Comparison of ENCODE assay signal across 8 mouse cellular contexts in the genomic region with DNA sequence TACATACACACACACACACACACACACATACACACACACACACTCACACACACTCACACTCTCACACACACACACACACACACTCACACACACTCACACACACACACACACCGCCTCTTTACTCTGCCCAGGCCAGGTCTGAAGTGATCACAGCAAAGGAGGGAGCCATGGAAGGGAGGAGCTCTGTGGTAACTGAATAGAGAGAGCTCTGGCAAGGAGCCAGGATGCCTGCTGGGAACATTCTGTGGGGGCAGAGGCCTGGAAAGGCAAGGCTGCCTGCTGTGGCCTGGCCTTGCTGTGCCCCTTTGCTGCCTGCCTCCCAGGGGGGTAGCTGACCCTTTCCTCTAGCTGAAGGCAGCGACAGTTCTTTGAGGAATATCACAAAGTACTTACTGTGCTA. TPM values are rescaled to one million over a fixed set of nuclear protein-coding genes. Genes with fewer than 3 reads are reported as not detected.
A peak's percentile ranks its signal among the peaks of the same experiment; 100 is the strongest.
DNase-seq lines count a peak whose midpoint lies in the region; ATAC-seq and TF ChIP-seq lines count a peak whose summit lies in the region.

No protein-coding gene starts in this region.

- no peak overlapping the region for H3K4me2 ChIP-seq in intestine, embryonic 14.5 days (ENCODE audit: low read length)

- H3K36me3 ChIP-seq in MEL (ENCODE audit: control insufficient read depth in 1 of 2, insufficient read depth in 2 of 2, low read length in 2 of 2), result peaks cover 0 to 5% of the 10 kb centered on the region in 2 experiments; a peak in 2 of 4 replicates
- no peaks in the 10 kb centered on the region for H3K36me3 ChIP-seq in intestine, embryonic 14.5 days (ENCODE audit: control insufficient read depth, insufficient read depth, low read length)

- H3K9me3 ChIP-seq in MEL (replicated peaks; ENCODE audit: insufficient read depth, low read length), result no peaks in the 10 kb centered on the region
- no peaks in the 10 kb centered on the region for H3K9me3 ChIP-seq in intestine, embryonic 14.5 days (ENCODE audit: control insufficient read depth, low read length)

- 31% methylated on average over 2 of the region's 2 CpGs for WGBS in intestine, embryonic 14.5 days

- no peak for TF ChIP-seq CTCF in MEL (IDR thresholded peaks at IDR 0.05 in 2 of 3, conservative IDR thresholded peaks at IDR 0.05 in 1 of 3; ENCODE audit: control insufficient read depth in 1 of 3, insufficient read depth in 1 of 3, low read depth in 2 of 3, low read length in 3 of 3, poor library complexity in 1 of 3, severe bottlenecking in 1 of 3)

- peak; percentile 55; the same call in 1 of the 2 replicates for ATAC-seq in frontal cortex, adult (ENCODE audit: low TSS enrichment)
- 0 out of 2 replicates have a peak, but pooled peaks have one; percentile 56 for ATAC-seq in intestine, embryonic 14.5 days (replicated peaks; ENCODE audit: low FRiP score, low TSS enrichment, low read depth)
- ATAC-seq in megakaryocyte progenitor cell, adult 5-6 weeks (replicated peaks; ENCODE audit: poor library complexity), result peak; percentile 60

- peak overlapping the region; percentile 32 for H3K9ac ChIP-seq in MEL (ENCODE audit: control insufficient read depth, low read depth, low read length, poor library complexity, severe bottlenecking)
- no peak overlapping the region for H3K9ac ChIP-seq in intestine, embryonic 14.5 days (ENCODE audit: low read length)

- H3K4me3 ChIP-seq in MEL (ENCODE audit: control insufficient read depth in 1 of 2, insufficient read depth in 1 of 2, low read depth in 2 of 2, low read length in 2 of 2), result no peak overlapping the region
- no peak overlapping the region for H3K4me3 ChIP-seq in intestine, embryonic 14.5 days (ENCODE audit: low read depth, low read length)

- no peak for TF ChIP-seq POLR2A in MEL (IDR thresholded peaks at IDR 0.05; ENCODE audit: control insufficient read depth in 1 of 2, insufficient read depth in 1 of 2, low read depth in 1 of 2, low read length in 2 of 2, poor library complexity in 1 of 2)

- H3K27ac ChIP-seq in MEL (ENCODE audit: control insufficient read depth, low read depth, low read length), result no peak overlapping the region
- peak overlapping the region; percentile 17; the same call in 1 of the 2 replicates for H3K27ac ChIP-seq in intestine, embryonic 14.5 days (ENCODE audit: low read depth)

- TF ChIP-seq RAD21 in MEL (IDR thresholded peaks at IDR 0.05; ENCODE audit: low read depth, low read length), result no peak

- H3K4me1 ChIP-seq in MEL (ENCODE audit: control insufficient read depth in 1 of 2, insufficient read depth in 2 of 2, low read length in 2 of 2), result peaks cover 6 to 11% of the 10 kb centered on the region in 2 experiments
- peaks cover 6% of the 10 kb centered on the region for H3K4me1 ChIP-seq in intestine, embryonic 14.5 days (replicated peaks; ENCODE audit: control insufficient read depth, insufficient read depth, low read length)

- H3K79me2 ChIP-seq in MEL (ENCODE audit: control insufficient read depth, insufficient read depth, low read length, poor library complexity), result no peaks in the 10 kb centered on the region

- TF ChIP-seq EP300 in MEL (IDR thresholded peaks at IDR 0.05; ENCODE audit: low read depth in 1 of 2, low read length in 2 of 2), result no peak

- DNase-seq in MEL (ENCODE audit: low read depth, low spot score), result peak; percentile 81
- peak; percentile 81 for DNase-seq in brain, adult 2 months (ENCODE audit: low read depth, low spot score)
- DNase-seq in intestine, embryonic 14.5 days (ENCODE audit: low spot score), result peak; percentile 80
- DNase-seq in left cerebral cortex, adult 18-20 months (ENCODE audit: low spot score in 2 of 2), result peak; percentile 54 to 62
- peak; percentile 48 for DNase-seq in right cerebral cortex, postnatal 25 days
- DNase-seq in thymus, postnatal 4 days, result no peak

- H3K27me3 ChIP-seq in MEL (ENCODE audit: control insufficient read depth in 1 of 2, insufficient read depth in 2 of 2, low read length in 2 of 2), result no peaks in the 10 kb centered on the region
- no peaks in the 10 kb centered on the region for H3K27me3 ChIP-seq in intestine, embryonic 14.5 days (replicated peaks; ENCODE audit: control insufficient read depth, insufficient read depth, low read length)

TF ChIP-seq in MEL, 35 proteins besides CTCF, POLR2A, EP300 and RAD21:
- TF ChIP-seq MAX (IDR thresholded peaks at IDR 0.05; ENCODE audit: low read length), result no peak
- no peak for TF ChIP-seq ELF1 (IDR thresholded peaks at IDR 0.05; ENCODE audit: low read depth, low read length)
- TF ChIP-seq ZC3H11A (IDR thresholded peaks at IDR 0.05; ENCODE audit: low read depth, low read length), result no peak
- no peak for TF ChIP-seq USF1 (IDR thresholded peaks at IDR 0.05; ENCODE audit: low read depth, low read length)
- TF ChIP-seq GATA1 (IDR thresholded peaks at IDR 0.05; ENCODE audit: low read depth, low read length), result no peak
- no peak for TF ChIP-seq SMC3 (IDR thresholded peaks at IDR 0.05; ENCODE audit: low read depth, low read length)
- TF ChIP-seq BHLHE40 (IDR thresholded peaks at IDR 0.05; ENCODE audit: borderline replicate concordance, low read depth, low read length), result no peak
- no peak for TF ChIP-seq TBP (IDR thresholded peaks at IDR 0.05; ENCODE audit: low read depth, low read length)
- TF ChIP-seq MEF2A (IDR thresholded peaks at IDR 0.05; ENCODE audit: extremely low read depth, insufficient replicate concordance, low read depth, low read length, poor library complexity, severe bottlenecking), result no peak
- TF ChIP-seq USF2 (IDR thresholded peaks at IDR 0.05; ENCODE audit: borderline replicate concordance in 1 of 2, insufficient read depth in 1 of 2, low read depth in 1 of 2, low read length in 2 of 2), result no peak
- TF ChIP-seq HCFC1 (IDR thresholded peaks at IDR 0.05; ENCODE audit: low read depth, low read length), result no peak
- TF ChIP-seq ZNF384 (IDR thresholded peaks at IDR 0.05; ENCODE audit: low read depth, low read length), result no peak
- no peak for TF ChIP-seq TAL1 (IDR thresholded peaks at IDR 0.05; ENCODE audit: low read length)
- no peak for TF ChIP-seq POLR2AphosphoS5 (IDR thresholded peaks at IDR 0.05; ENCODE audit: borderline replicate concordance, low read depth, low read length)
- TF ChIP-seq CHD2 (IDR thresholded peaks at IDR 0.05; ENCODE audit: low read length), result no peak
- no peak for TF ChIP-seq MAFK (IDR thresholded peaks at IDR 0.05; ENCODE audit: borderline replicate concordance, low read depth, low read length)
- no peak for TF ChIP-seq TCF12 (IDR thresholded peaks at IDR 0.05; ENCODE audit: low read depth, low read length)
- TF ChIP-seq RCOR1 (IDR thresholded peaks at IDR 0.05; ENCODE audit: low read depth, low read length), result no peak
- TF ChIP-seq ZMIZ1 (IDR thresholded peaks at IDR 0.05; ENCODE audit: low read depth, low read length), result no peak

RNA-seq across cellular contexts. Expression of a gene that starts 1.8 kb away (rescaled TPM):
- total RNA-seq in MEL (2012; rRNA removed), result under 0.01 and 0.04 TPM in 2 replicates
- polyA plus RNA-seq in MEL (2012; ENCODE audit: insufficient read depth in 1 of 2, insufficient read length in 2 of 2, low read depth in 1 of 2, low replicate concordance in 2 of 2, missing spikeins in 1 of 2), result under 1 TPM in 1 of 2 experiments, not detected in 1; 0.01 TPM
- 0.11 and 0.15 TPM in 2 replicates for polyA plus RNA-seq in intestine, embryonic 14.5 days (2014; fragmentation: Nextera tagmentation; extraction: Ambion mirVana)
- total RNA-seq in left cerebral cortex, adult 18-20 months (2021), result under 1 TPM; 0.09 to 0.12 TPM
- total RNA-seq in megakaryocyte progenitor cell, adult 5-6 weeks (2015), result 0.02 and 0.05 TPM in 2 replicates
- total RNA-seq in megakaryocyte progenitor cell, adult 5-6 weeks (2017), result 0.10 TPM in 1 of 2 replicates, not detected in the other

RNA-seq across cellular contexts. Expression of a gene that starts 12.3 kb away (rescaled TPM):
- total RNA-seq in MEL (2012; rRNA removed), result 18.7 and 21.0 TPM in 2 replicates
- polyA plus RNA-seq in MEL (2012; ENCODE audit: insufficient read depth in 1 of 2, insufficient read length in 2 of 2, low read depth in 1 of 2, low replicate concordance in 2 of 2, missing spikeins in 1 of 2), result 10 to 100 TPM in 1 of 2 experiments, not detected in 1; 19.3 TPM
- polyA plus RNA-seq in intestine, embryonic 14.5 days (2014; fragmentation: Nextera tagmentation; extraction: Ambion mirVana), result 2.1 and 2.5 TPM in 2 replicates
- total RNA-seq in left cerebral cortex, adult 18-20 months (2021), result 10 to 100 TPM; 80.9 to 92.7 TPM
- total RNA-seq in megakaryocyte progenitor cell, adult 5-6 weeks (2015), result 5.3 and 7.2 TPM in 2 replicates
- 10.2 and 11.0 TPM in 2 replicates for total RNA-seq in megakaryocyte progenitor cell, adult 5-6 weeks (2017)

RNA-seq across cellular contexts. Expression of a gene that starts 34.5 kb away (rescaled TPM):
- total RNA-seq in MEL (2012; rRNA removed), result 72.7 and 74.5 TPM in 2 replicates
- polyA plus RNA-seq in MEL (2012; ENCODE audit: insufficient read depth in 1 of 2, insufficient read length in 2 of 2, low read depth in 1 of 2, low replicate concordance in 2 of 2, missing spikeins in 1 of 2), result 10 to 100 TPM in 1 of 2 experiments, not detected in 1; 65.0 TPM
- polyA plus RNA-seq in intestine, embryonic 14.5 days (2014; fragmentation: Nextera tagmentation; extraction: Ambion mirVana), result 52.1 and 55.5 TPM in 2 replicates
- 10 to 100 TPM; 27.7 to 30.7 TPM for total RNA-seq in left cerebral cortex, adult 18-20 months (2021)
- total RNA-seq in megakaryocyte progenitor cell, adult 5-6 weeks (2015), result 34.7 and 43.6 TPM in 2 replicates
- 22.4 and 23.1 TPM in 2 replicates for total RNA-seq in megakaryocyte progenitor cell, adult 5-6 weeks (2017)
